Mouse (Mus musculus) gastrocnemius, postnatal 4 days (tissue): ENCODE measurements at regions not wholly inside any gene's neighbourhood (a gene's known extent, or its start where the extent isn't known, plus 50 kb on each side); places are given as distances from the start of the nearest gene placed in this dataset.

ENCODE experiments used
- DNase-seq, 2 experiments: peaks; one replicate each; pipeline ENCODE4 v3.0.0; 2021 to 2022; ENCODE audit warnings: low spot score in 2 of 2, mixed read lengths in 2 of 2

- DNase-seq, result no peak
Measured at GRCm38 (mm10) chr12:79888812-79889211, 224.0 kb downstream of the Zfp36l1 start.

DNA sequence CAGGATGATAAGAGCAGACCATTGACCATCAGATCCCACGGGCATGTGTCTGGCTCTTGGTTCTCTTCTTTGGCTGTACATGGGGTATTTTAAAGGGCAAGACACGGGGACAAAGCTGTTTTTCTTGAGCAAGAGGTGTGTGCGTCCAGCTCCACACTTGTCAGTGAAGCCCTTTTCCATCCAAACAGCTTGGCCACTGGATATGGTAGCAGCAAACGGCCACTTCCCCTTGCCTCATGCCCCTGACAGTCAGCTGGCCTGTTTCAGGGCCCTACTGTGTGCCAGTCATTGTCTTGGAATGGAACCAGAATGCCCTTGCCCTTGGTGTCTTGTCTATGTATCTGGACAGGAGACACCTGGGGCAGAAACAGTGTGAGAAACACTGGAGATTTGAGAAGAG, 224.7 kb downstream of the Zfp36l1 start:
- DNase-seq, result no peak

DNA sequence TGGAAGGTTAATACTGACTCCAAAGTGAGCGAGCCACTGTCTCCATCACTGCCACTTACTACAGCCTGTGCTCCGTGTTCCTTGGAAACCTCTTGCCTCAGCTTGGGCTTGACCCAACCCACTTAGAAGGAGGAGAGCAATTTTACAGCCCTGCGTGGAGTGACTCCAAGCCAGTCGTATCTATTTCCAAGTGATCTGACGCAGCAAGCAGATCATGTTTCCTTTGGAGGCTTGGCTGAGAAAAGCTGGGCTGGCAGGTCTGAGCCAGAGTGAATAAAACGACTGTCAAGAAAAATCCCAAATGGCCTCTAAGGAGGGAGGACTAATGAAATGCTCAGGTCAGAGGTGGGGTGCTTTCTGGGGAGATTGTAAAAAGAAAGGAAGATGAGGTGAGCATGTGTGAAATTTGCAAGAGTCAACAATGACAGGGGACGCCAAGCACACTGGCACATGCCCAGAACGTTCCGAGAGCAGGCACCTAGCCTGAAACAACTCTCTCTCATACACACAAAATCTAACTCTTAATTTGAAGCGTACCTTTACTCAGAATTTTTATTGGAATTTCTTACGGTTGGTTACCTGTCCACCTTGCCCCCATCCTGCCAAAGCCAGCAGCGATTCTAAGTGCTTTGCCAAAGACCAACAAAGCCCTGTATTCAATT, 225.5 kb downstream of the Zfp36l1 start:
- peak; percentile 59 to 84 for DNase-seq

DNA sequence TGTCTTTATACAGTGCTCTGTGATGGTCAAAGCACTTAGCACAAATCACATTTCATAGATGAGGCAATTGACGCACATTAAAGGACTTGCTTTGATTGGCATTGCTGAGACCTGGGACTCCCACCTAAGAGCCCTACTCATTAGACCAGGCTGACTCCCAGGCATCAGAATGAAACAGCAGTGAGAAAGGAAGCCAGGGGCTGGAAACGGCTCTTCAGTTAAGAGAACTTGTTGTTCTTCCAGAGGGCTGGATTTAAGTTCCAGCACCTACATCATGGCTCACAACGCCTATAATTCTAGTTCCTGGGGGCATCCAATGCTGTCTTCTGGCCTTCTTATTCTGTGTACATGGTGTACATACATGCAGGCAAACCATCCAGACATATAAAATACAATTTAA, 226.3 kb downstream of the Zfp36l1 start:
- no peak for DNase-seq

DNA sequence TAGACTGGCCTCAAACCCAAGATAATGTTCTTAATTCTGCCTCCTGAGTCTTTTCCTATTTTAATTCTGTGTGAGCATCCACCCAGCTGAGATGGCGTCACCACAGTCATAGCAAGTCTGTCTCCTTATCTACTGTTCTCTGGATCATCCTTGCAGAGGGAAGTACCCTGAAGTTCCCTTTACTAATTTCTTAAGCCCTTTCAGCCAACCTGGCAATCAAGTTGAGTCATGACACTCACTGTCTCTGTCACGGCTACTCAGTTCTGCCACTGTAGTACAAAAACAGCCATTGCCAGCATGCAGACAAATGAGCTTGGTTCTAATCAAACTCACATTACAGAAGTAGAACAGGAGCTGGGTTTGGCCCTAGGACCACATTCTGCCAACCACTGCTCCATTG, 227.5 kb downstream of the Zfp36l1 start:
- DNase-seq, result no peak

GRCm38 (mm10) chr12:79883651-79884050, 229.2 kb downstream of the Zfp36l1 start:
- no peak for DNase-seq

DNA sequence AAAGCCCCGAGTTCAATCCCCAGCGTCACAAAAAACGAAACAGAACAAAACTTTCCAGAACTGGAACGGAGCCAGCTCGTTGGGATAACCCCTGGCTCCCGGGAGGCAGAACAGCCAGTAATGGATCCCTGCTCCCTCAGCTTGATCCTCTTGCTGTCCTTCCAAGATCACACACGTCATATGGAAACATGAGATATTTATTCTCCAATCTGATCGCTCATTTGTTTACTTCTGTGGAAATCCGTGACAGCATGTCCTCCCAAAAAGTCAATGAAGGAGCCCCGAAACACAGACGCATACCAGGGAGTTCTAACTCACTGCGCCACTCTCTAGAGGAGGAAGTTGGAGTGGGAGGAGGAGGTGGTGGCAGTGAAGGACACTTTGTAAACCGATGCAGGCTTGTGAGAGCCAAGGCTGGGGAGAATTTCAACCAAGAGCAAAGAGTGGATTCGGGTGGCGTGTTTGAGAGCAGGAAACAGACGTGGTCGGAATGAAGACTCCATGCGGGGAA, 232.0 kb downstream of the Zfp36l1 start:
- DNase-seq, result peak in 1 of 2 experiments; percentile 62

DNA sequence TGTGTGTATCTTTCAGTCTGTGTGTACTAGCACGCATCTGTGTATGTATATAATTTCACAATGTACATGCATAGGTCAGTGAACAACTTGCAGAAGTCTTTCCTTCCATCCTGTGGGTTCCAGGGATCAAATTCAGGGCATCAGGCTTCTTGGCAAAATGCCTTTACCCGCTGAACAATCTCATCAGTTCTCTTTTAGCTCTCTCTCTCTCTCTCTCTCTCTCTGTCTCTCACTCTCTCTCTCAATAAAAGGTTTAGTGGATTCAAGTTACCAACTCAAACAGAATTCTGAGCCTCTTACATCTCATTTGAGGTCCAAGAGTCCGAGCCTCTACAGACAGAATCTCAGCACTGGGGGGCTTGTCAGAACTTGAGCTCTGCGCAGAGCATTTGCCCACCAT, 232.5 kb downstream of the Zfp36l1 start:
- no peak for DNase-seq

- DNase-seq, result no peak
Measured at GRCm38 (mm10) chr12:79879918-79880273, 232.9 kb downstream of the Zfp36l1 start.

DNA sequence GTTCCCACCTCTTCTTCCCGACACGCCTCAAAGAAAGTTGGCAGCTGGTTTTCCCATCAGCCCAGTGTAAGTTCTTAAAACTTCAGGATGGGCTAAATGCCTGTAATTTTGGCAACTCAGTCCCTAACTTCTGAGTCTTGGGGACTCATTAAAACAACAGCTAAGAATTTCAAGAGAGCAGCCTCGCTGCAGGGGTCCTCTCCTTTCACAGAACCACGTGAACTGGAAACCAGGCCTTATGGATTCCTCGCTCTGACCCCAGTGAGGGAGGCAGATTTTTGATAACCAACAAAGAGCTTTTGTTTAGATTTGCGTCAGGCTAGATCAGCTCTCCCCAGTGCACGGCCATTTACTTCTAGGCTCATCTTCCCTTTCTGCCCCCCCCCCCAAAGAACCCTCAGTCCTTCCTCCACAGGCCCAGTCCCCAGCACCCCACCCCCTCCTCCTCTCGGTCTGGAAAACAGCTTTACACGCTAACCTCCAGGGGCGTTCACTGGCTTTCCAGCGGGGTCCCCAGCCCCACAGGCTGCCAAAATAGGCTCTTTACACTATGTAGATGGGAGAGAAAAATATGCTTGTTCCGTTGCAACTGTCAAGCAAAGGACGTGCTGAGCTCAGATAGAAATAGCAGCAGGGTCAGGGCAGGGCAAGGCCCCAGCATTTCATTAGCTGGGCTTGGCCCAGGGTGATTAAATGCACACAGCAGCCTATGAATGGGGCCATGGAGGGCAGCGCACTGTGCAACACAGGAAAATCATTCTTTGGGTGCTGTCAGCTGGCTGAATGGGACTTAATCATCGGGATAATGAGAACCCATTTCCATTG, 233.5 kb downstream of the Zfp36l1 start:
- peak in 1 of 2 experiments; percentile 51 for DNase-seq

GRCm38 (mm10) chr12:79878766-79879092, 234.1 kb downstream of the Zfp36l1 start:
- DNase-seq, result no peak

- DNase-seq, result peak in 1 of 2 experiments; percentile 12
Measured at GRCm38 (mm10) chr12:79878163-79878562, 234.7 kb downstream of the Zfp36l1 start.

- DNase-seq, result peak in 1 of 2 experiments; percentile 18
Measured at GRCm38 (mm10) chr12:79874333-79874732, 238.5 kb downstream of the Zfp36l1 start.

DNA sequence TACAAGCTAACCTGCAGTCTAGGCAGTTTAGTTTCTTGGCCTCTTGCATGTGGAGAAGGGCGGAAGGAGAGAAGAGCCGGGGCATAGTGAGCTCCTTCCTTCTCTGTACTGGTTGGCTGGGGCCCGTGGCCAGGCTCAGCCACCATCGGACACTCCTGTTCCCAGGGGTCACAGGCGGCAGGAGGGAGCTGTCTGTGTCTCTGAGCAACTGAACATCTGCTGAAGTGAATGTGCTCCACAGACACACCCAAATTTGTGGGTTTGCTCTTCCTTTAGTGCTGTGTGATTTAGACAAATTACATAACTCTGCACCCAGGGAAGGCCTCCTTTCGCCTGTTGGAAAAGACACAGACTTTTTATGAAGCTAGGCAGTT, 247.6 kb downstream of the Zfp36l1 start:
- no peak for DNase-seq

DNA sequence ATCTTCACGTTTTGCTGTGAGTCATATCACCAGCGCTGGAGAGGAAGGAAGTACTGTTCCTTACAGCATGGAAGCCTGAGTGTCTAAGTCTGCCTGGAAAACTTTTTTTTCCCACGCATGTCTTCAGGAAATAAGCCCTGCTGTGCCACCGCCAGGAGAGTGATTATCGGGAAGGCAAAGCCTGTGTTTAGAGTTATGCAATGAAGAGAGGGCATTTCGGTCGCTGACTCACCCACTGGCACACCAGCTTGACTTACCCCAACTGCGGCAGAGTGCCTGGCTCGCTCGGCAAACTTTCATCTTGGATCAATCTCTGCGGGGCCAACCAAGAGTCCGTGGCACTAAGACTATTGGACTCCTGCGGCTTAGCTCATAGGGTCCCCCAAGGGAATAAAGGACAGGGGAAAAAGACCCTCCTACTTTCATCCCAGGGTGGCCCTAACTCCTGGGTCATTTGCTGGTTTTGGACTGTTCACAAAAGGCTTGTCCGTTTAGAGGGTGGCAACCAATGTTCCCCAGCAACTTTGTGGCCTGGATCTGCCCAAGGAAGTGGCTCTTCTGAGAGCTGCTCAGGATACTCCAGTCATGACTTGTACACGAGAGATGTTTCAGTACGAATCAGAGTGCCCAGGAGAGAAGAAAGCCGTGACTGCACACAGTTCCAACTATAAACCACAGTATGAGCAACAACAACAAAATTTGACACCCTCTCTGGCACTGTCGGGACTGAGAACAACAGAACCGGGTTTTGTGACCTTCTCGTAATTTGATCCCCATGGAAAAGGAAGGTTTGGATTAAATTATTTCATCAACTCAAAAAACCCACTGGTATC, 248.3 kb downstream of the Zfp36l1 start:
- no peak for DNase-seq
